Mouse (Mus musculus) kidney, adult 2 months (tissue): Measurements from ENCODE around the gene Rb1. TPM values are rescaled to one million over a fixed set of nuclear protein-coding genes. Genes with fewer than 3 reads are reported as not detected.

Experiments used
- DNase-seq: peaks from one replicate; pipeline ENCODE4 v3.0.0; 2021
- H3K27ac ChIP-seq: fragments of 200-500 bp; 2 replicates; pipeline ENCODE4 v1.5.1; 2012; ENCODE audit warnings: low read depth, low read length, control low read depth, inconsistent platforms; ENCODE audit not compliant: insufficient read depth
- H3K27me3 ChIP-seq: fragments of 200-500 bp; replicated peaks from 2 replicates; pipeline ENCODE4 v1.6.1; 2012; ENCODE audit warnings: mild to moderate bottlenecking, moderate library complexity, low read length, inconsistent platforms; ENCODE audit not compliant: control insufficient read depth, insufficient read depth
- H3K36me3 ChIP-seq: fragments of 200-500 bp; 2 replicates; pipeline ENCODE4 v1.6.1; 2012; ENCODE audit warnings: mild to moderate bottlenecking, moderate library complexity, low read length, inconsistent platforms; ENCODE audit not compliant: control insufficient read depth, insufficient read depth
- H3K4me1 ChIP-seq: fragments of 200-500 bp; 2 replicates; pipeline ENCODE4 v1.6.1; 2011; ENCODE audit warnings: low read length; ENCODE audit not compliant: control insufficient read depth, insufficient read depth
- H3K4me3 ChIP-seq: fragments of 200-500 bp; 2 replicates; pipeline ENCODE4 v1.5.1; 2011; ENCODE audit warnings: mild to moderate bottlenecking, low read depth, low read length, control low read depth; ENCODE audit not compliant: insufficient read depth
- CTCF ChIP-seq: fragments of 200-500 bp; conservative IDR thresholded peaks from 2 replicates; pipeline ENCODE4 v1.5.1; 2011; ENCODE audit warnings: low read depth, mild to moderate bottlenecking, control low read depth, low read length, moderate library complexity, mixed read lengths; ENCODE audit not compliant: insufficient read depth, insufficient read length
- POLR2A ChIP-seq: fragments of 200-500 bp; IDR thresholded peaks from one replicate; pipeline ENCODE4 v1.6.1; 2011; ENCODE audit warnings: low read depth, low read length, control low read depth
- WGBS: fragments of 180-500 bp; shearing (Covaris S2); methylation state at CpG from one replicate; pipeline ENCODE4 v1.1.7; 2018; 5-methylcytosine and 5-hydroxymethylcytosine counted together
- polyA plus RNA-seq: library from polyadenylated mRNA; depleted of rRNA; stranded (reverse); fragments of >200 nt; gene quantifications from 2 replicates; pipeline ENCODE4 v1.2.3, GENCODE M21; 2012

Rb1 gene
- polyA plus RNA-seq, 1 experiment, result 8.3 TPM

DNA sequence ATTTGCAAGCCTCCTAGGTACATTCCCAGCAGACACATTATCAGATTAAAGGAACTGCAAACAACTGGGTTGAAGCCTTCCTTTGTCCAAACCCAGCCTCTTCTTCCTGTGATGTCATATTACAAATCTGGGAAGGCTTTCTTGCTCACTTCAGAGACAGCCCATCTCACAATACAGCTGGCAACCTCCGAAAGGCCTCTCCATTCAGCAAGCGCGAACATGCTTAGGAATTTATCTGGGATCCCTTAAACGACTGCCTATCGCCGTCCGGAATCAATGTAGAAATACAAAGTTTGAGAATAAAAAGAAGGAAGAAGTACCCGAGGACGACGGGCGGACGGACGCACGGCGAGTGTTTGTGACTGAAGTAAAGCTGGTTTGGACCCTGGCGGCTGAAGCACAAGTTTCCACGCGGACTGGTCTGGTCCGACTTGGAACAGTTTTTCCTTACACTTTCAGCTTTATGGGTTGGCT, 87.7 kb downstream of the Rb1 start, which contains the start of gene Lpar6:
Lpar6 (plus strand) TSS at position 48 of the 474 bp plus-strand sequence.
- Histone ChIP-seq H3K4me3 (peak within 1 kb of the TSS; percentile 81), H3K27me3 (no peaks in the 10 kb centered on the region), H3K4me1 (peaks cover 10% of the 10 kb centered on the region), H3K36me3 (peaks cover 3% of the 10 kb centered on the region; the same call in 1 of the 2 replicates), H3K27ac (peak within 1 kb of the TSS; percentile 79)
- peak; percentile 89 for DNase-seq
- TF ChIP-seq CTCF (no peak), POLR2A (no peak)
- under 1% methylated on average over 19 of the region's 19 CpGs for WGBS

DNA sequence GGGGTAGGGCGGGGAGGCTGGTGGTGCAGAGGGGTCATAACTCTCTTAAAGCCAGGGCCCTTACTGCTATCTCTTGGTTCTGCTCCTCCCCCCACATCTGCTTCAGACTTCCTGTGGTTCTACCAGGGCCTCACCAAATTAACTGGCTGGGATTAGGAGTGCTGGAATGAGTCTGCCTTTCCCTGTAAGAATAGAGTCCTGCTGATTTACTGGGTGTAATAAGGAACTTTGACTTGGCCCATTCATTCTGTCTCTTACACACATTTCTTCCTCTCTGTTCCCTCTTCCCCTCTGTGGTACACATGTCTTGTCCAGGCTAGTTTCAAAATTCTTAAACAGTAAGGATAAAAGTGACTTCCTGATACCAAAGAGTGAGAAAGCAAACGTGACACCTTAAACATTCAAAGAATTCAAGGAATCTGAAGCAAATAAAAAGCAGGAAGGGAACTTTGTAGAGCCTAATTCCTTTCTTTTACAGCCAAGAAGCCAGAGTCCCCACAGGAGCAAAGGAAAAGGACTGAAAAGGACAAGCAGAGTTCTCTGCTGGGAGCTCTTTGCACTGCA, 91.1 kb downstream of the Rb1 start:
- WGBS, result 36% methylated on average over 2 of the region's 2 CpGs
- TF ChIP-seq CTCF (no peak), POLR2A (no peak)
- Histone ChIP-seq H3K4me1 (peaks cover 10% of the 10 kb centered on the region), H3K27ac (peak overlapping the region; percentile 93), H3K36me3 (no peaks in the 10 kb centered on the region; the same call in 1 of the 2 replicates), H3K27me3 (no peaks in the 10 kb centered on the region), H3K4me3 (no peak overlapping the region)
- peak; percentile 44 for DNase-seq

DNA sequence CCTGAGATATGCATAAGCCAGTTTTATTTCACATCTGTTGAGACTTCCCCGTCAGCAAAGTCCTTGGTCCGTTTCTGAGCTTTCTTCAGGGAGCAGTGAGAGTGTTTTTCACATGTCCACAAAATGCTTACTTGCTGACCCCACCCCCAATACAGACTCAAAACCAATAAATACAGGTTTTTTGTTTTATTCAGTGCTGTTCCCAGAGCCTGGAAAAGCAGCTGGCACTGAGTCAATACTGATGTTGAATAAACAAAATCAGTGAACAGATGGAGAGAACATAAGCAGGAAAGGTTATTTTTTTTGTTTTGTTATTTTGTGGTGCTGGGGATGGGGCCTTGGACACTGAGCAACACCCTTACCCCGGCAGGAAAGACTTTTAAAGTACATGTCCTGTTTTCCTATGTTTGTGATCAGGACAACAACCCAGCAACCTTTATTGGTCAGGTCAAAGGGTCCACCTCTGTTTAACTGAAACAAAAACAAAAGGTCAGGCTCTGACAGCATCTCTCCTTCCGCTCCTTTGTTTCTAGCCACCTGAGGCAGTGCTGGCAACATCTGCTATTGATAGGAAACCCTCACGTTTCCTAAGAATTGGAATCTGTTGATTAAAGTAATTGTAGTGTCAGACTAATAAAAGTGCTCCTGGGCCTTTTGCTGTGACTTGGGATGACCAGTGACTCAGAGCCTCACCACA, 94.2 kb downstream of the Rb1 start:
- peak; percentile 42 for DNase-seq
- Histone ChIP-seq H3K36me3 (no peaks in the 10 kb centered on the region; the same call in 1 of the 2 replicates), H3K27me3 (no peaks in the 10 kb centered on the region), H3K4me1 (peaks cover 10% of the 10 kb centered on the region), H3K4me3 (no peak overlapping the region), H3K27ac (peak overlapping the region; percentile 45)
- WGBS, result 55% methylated on average over 5 of the region's 5 CpGs
- no peak for TF ChIP-seq POLR2A
- TF ChIP-seq CTCF, result no peak

DNA sequence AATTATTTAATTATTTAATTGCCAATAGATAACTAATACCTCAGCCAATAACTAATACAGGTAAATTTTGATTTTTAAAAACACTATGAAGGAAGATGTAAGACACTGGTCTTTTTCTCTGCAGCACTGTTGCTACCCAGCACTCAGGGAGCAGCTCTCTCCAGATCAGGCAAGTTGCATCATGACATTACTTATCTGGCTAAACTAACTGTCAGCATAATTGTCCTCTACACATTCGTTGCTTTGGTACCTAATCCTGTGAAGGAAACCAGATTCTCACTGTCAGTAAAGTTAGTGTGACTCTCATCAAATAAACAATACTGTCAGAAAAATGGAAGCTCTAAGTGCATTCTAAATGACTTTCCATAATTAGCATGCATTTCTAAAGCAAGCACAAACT, 98.8 kb downstream of the Rb1 start:
- 20% methylated on average over 1 of the region's 1 CpGs for WGBS
- H3K4me1 ChIP-seq, result no peaks in the 10 kb centered on the region; the same call in 1 of the 2 replicates
- H3K4me3 ChIP-seq, result no peak overlapping the region
- H3K36me3 ChIP-seq, result no peaks in the 10 kb centered on the region; the same call in 1 of the 2 replicates
- no peak overlapping the region; the same call in 1 of the 2 replicates for H3K27ac ChIP-seq
- H3K27me3 ChIP-seq, result no peaks in the 10 kb centered on the region
- DNase-seq, result no peak
- TF ChIP-seq CTCF (no peak), POLR2A (no peak)

DNA sequence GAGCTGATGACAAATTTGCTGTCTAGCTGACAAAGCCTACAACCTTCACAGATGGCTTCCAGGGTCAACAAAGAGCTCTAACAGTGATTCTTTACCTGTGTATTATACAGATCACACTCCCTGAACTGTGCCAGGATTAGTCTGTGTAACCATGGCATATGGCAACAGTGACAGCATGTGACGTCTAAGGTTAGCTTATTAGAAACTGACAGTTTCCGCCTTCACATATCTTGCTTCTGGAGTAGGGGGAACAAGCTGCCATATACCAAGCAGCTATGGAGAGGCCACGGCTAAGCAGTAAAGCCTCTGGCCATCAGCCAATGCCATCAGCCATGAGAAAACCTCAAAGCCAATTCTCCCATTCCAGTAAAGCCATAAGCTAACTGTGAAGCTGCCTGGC, 99.3 kb downstream of the Rb1 start:
- H3K36me3 ChIP-seq, result no peaks in the 10 kb centered on the region; the same call in 1 of the 2 replicates
- H3K4me3 ChIP-seq, result no peak overlapping the region
- H3K4me1 ChIP-seq, result no peaks in the 10 kb centered on the region; the same call in 1 of the 2 replicates
- DNase-seq, result no peak
- H3K27ac ChIP-seq, result no peak overlapping the region
- no peaks in the 10 kb centered on the region for H3K27me3 ChIP-seq
- TF ChIP-seq CTCF (no peak), POLR2A (no peak)
- WGBS, result 85% methylated on average over 3 of the region's 3 CpGs

DNA sequence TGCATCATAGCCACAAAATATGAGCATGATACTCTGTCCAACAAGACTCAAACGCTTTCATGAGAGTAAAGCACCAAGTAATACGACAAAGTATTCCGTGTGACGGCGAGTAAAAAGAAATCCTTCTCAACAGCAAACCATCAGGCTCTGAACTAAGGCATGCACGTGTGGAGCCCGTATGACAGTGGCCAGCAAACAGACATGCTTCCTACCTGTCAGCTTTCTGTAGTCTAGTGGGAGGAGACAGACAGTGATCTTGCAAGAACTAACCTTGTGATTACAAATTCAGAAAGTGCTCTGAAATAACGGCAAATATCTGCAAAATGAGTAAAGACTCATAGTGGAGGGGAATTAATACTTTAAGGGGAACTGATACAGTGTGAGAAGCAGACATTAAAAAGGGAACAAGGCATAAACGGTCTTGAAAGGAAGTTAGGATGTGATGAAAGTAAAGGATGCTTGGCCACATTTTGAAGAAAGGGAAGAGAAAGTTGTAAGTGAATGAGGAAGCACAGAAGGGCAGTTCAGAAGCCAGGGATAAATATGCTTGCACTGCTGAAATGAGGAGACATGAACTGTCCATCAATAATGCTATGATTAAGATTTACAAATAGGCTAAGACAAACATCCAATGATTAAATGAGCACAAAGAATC, 103.2 kb downstream of the Rb1 start:
- Histone ChIP-seq H3K4me3 (no peak overlapping the region), H3K27ac (no peak overlapping the region), H3K27me3 (no peaks in the 10 kb centered on the region), H3K4me1 (no peaks in the 10 kb centered on the region), H3K36me3 (no peaks in the 10 kb centered on the region)
- TF ChIP-seq CTCF, result no peak
- TF ChIP-seq POLR2A, result no peak
- WGBS, result 87% methylated on average over 9 of the region's 9 CpGs
- DNase-seq, result no peak

DNA sequence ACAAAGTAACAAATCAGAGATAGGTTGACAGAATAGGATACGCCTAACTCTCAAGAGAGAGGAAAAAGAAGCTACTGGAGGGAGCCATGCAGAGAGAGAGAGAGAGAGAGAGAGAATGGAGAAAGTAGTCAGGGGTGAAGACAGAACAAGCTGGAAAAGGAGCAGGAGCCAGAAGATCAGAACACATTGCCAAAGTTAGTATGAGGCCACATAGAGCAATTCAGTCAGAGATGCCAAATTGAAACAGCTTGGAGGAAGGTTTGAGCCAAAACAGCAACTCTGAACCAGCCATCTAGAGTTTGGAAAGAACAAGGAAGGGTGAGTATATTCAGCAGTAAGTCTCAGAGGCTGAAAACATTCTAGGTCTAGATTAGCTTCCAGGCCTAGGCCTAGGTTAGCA, 108.6 kb downstream of the Rb1 start:
- no peaks in the 10 kb centered on the region for H3K4me1 ChIP-seq
- peaks cover 9% of the 10 kb centered on the region for H3K36me3 ChIP-seq
- TF ChIP-seq CTCF, result no peak
- TF ChIP-seq POLR2A, result no peak
- DNase-seq, result no peak
- WGBS, result 94% methylated on average over 1 of the region's 1 CpGs
- H3K27me3 ChIP-seq, result no peaks in the 10 kb centered on the region
- H3K4me3 ChIP-seq, result no peak overlapping the region
- no peak overlapping the region for H3K27ac ChIP-seq
